Mouse (Mus musculus): ENCODE results near the gene Gm21834. TPM values are rescaled to one million over a fixed set of nuclear protein-coding genes. Genes with fewer than 3 reads are reported as not detected.

Gene Gm21834
- not detected in 2 replicates for polyA plus RNA-seq (2021; fragmentation: Nextera tagmentation)
- long read RNA-seq, experiment 1 = 0 reads
- long read RNA-seq, experiment 2 = 0 reads

DNA sequence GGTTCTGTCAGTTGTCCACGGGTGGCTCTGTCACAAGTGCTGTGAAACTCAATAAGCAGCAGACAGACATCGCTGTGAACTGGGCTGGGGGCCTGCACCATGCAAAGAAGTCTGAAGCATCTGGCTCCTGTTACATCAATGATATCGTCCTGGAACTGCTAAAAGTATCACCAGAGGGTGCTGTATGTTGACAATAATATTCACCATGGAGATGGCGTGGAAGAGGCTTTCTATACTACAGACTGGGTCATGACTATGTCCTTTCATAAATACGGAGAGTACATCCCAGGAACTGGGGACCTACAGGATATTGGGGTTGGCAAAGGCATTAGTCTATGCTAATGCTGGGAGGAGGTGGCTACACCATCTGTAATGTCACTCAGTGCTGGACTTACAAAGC is at the start of gene Gm21834:
TSS of gene Gm21834 (minus strand) at position 101 of the 400 bp plus-strand sequence.

DNA sequence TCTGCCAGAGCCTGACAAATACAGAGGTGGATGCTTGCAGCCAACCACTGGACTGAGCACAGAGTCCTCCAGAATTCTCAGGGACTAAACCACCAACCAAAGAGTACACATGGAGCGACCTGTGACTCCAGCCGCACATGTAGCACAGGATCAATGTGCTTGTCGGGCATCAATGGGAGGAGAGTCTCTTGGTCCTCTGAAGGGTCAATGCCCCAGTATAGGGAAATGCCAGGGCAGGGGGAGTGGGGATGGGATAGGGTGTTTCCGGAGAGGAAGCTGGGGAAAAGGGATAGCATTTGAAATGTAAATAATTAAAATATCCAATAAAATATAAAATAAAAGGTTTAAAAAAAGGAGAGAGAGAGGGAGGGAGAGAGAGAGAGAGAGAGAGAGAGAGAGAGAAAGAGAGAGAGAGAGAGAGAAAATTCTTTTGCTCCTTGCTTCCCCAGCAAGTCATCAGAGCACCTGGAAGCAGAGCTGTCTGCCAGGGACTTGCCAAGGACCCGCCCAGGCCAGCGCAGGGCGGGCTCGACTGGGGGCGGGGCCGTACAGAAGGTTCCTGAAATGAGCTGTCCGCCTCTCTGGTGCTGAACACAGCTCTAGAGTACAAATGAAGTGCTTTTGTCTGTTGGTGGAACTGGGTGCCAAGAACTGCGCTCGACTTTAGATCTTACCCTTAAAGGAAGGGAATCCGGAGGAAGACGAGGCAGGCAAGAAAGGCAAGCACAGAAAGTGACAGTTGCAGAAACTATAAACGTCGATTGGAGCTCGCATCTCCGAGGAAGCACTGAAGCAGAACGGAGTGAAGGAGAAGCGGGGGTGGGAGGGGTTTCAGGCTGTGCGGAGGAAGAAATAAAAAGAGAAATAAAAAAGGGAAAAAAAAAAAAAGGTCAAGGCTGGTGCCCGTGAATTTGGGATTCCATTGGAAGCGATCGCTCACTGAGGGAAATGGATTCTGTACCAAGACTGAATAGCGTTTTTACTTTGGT is 26.9 kb upstream of the Gm21834 start, which contains the start of gene Cntnap5c:
TSS of gene Cntnap5c (plus strand) at position 949 of the 989 bp plus-strand sequence.

Other genes with a start within 250 kb of the Gm21834 start
- not detected in 2 replicates for gene Vmn2r120, start 196.7 kb downstream of the Gm21834 start, polyA plus RNA-seq (2021; fragmentation: Nextera tagmentation)
- gene Cntnap5c, start 27.4 kb upstream of the Gm21834 start, polyA plus RNA-seq (2021; fragmentation: Nextera tagmentation) = 0.38 and 0.40 TPM in 2 replicates

Data from left cerebral cortex, adult 6 months (tissue).